Mouse (Mus musculus) lung, postnatal 0 days (tissue): Measurements from ENCODE around the gene Rasgef1a. TPM values are rescaled to one million over a fixed set of nuclear protein-coding genes. Genes with fewer than 3 reads are reported as not detected.
A peak's percentile ranks its signal among the peaks of the same experiment; 100 is the strongest.

Experiments
- ATAC-seq: fragments of 200-750 bp; cut with Nextera tagmentation; 2 replicates; pipeline ENCODE4 v1.8.0; 2017; ENCODE audit warnings: moderate library complexity
- DNase-seq: peaks from one replicate; pipeline ENCODE4 v3.0.0-alpha.2; 2016; ENCODE audit warnings: low spot score
- H3K27ac ChIP-seq: fragments of 300-500 bp; sonication (generic); 2 replicates; pipeline ENCODE4 v1.5.1; 2014; ENCODE audit warnings: antibody characterized with exemption, mild to moderate bottlenecking, low read length, mixed read lengths
- H3K27me3 ChIP-seq: fragments of 300-500 bp; sonication (generic); replicated peaks from 2 replicates; pipeline ENCODE4 v1.6.1; 2014; ENCODE audit warnings: low read length, mixed read lengths; ENCODE audit not compliant: insufficient read depth
- H3K36me3 ChIP-seq: fragments of 300-500 bp; sonication (generic); 2 replicates; pipeline ENCODE4 v1.6.1; 2014; ENCODE audit warnings: low read length, mixed read lengths; ENCODE audit not compliant: insufficient read depth
- H3K4me1 ChIP-seq: fragments of 300-500 bp; sonication (generic); 2 replicates; pipeline ENCODE4 v1.6.1; 2014; ENCODE audit warnings: antibody characterized with exemption, low read depth, low read length, mixed read lengths; ENCODE audit not compliant: insufficient read depth
- H3K4me2 ChIP-seq: fragments of 300-500 bp; sonication (generic); replicated peaks from 2 replicates; pipeline ENCODE4 v1.6.1; 2014; ENCODE audit warnings: low read depth, mild to moderate bottlenecking, low read length, moderate library complexity, mixed read lengths
- H3K4me3 ChIP-seq: fragments of 300-500 bp; sonication (generic); 2 replicates; pipeline ENCODE4 v1.5.1; 2014; ENCODE audit warnings: low read depth, low read length
- H3K9ac ChIP-seq: fragments of 300-500 bp; sonication (generic); replicated peaks from 2 replicates; pipeline ENCODE4 v1.6.1; 2014; ENCODE audit warnings: low read depth, mild to moderate bottlenecking
- H3K9me3 ChIP-seq: fragments of 300-500 bp; sonication (generic); 2 replicates; pipeline ENCODE4 v1.6.1; 2016; ENCODE audit warnings: low read length, mixed read lengths
- CTCF ChIP-seq: IDR thresholded peaks from 2 replicates; pipeline ENCODE4 v1.5.1; 2016; ENCODE audit warnings: antibody characterized with exemption, mild to moderate bottlenecking
- EP300 ChIP-seq: IDR thresholded peaks from 2 replicates; pipeline ENCODE4 v1.6.1; 2016; ENCODE audit warnings: antibody characterized with exemption, mild to moderate bottlenecking, control low read depth
- WGBS: fragments of 180-500 bp; shearing (Covaris S2); extraction: QIAGEN DNeasy Blood & Tissue Kit; methylation state at CpG from one replicate; pipeline ENCODE4 v1.1.7; 2014; 5-methylcytosine and 5-hydroxymethylcytosine counted together
- polyA plus RNA-seq: library from polyadenylated mRNA; unstranded; fragments of >200 nt; fragmentation: Nextera tagmentation; extraction: Ambion mirVana; gene quantifications from 2 replicates; pipeline ENCODE4 v1.2.1, GENCODE M21; 2015

Gene Rasgef1a
- polyA plus RNA-seq, 1 experiment from 2014 or later, result 26.3 TPM

DNA sequence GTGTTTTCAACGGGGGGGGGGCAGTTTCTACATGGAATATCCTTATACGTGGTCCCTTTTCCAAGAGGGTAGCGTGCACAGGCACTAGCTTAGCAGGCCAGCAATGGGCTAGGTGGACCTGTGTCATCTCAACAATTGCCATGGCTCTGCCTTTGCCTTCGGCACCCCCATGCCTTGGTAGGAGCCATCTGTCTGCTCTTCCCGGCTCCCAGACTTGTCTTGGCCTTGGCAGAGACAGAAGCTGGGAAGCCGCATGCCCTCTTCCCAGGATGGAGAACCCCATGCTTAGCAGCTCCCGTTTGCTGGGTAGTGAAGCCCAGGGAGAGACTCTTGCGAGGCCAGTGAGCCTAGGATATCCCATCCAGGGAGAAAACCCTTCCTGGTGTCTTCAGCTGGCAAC lies 73.4 kb downstream of the Rasgef1a start:
- H3K4me1 ChIP-seq, result no peaks in the 10 kb centered on the region
- DNase-seq (no peak), ATAC-seq (no peak)
- no peak overlapping the region for H3K27ac ChIP-seq
- 85% methylated on average over 8 of the region's 8 CpGs for WGBS
- H3K9me3 ChIP-seq, result no peaks in the 10 kb centered on the region
- TF ChIP-seq CTCF, result no peak
- TF ChIP-seq EP300, result no peak
- no peaks in the 10 kb centered on the region for H3K27me3 ChIP-seq
- H3K4me2 ChIP-seq, result no peak overlapping the region
- peaks cover 19% of the 10 kb centered on the region for H3K36me3 ChIP-seq
- H3K9ac ChIP-seq, result no peak overlapping the region
- H3K4me3 ChIP-seq, result no peak overlapping the region

DNA sequence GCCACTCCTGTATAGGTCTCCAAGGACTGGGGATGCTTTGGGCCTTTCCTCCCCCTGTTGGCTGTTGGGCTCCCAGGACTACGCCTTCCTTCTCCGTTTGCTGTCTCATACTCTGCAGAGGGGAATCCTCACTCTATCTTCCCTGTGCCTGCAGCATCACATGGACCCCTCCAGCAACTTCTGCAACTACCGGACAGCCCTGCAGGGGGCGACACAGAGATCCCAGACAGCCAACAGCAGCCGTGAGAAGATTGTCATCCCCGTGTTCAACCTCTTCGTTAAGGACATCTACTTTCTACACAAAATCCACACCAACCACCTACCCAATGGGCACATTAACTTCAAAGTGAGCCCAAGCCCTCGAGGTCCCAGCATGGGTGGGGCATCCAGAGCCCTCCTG lies 76.7 kb downstream of the Rasgef1a start:
- WGBS, result 62% methylated on average over 8 of the region's 8 CpGs
- Histone ChIP-seq H3K4me1 (no peaks in the 10 kb centered on the region), H3K36me3 (peaks cover 19% of the 10 kb centered on the region; the same call in 1 of the 2 replicates), H3K27ac (no peak overlapping the region), H3K9me3 (no peaks in the 10 kb centered on the region), H3K27me3 (no peaks in the 10 kb centered on the region), H3K4me2 (no peak overlapping the region), H3K9ac (no peak overlapping the region), H3K4me3 (no peak overlapping the region)
- DNase-seq, result no peak
- ATAC-seq, result no peak
- TF ChIP-seq EP300 (no peak), CTCF (peak; percentile 63)

DNA sequence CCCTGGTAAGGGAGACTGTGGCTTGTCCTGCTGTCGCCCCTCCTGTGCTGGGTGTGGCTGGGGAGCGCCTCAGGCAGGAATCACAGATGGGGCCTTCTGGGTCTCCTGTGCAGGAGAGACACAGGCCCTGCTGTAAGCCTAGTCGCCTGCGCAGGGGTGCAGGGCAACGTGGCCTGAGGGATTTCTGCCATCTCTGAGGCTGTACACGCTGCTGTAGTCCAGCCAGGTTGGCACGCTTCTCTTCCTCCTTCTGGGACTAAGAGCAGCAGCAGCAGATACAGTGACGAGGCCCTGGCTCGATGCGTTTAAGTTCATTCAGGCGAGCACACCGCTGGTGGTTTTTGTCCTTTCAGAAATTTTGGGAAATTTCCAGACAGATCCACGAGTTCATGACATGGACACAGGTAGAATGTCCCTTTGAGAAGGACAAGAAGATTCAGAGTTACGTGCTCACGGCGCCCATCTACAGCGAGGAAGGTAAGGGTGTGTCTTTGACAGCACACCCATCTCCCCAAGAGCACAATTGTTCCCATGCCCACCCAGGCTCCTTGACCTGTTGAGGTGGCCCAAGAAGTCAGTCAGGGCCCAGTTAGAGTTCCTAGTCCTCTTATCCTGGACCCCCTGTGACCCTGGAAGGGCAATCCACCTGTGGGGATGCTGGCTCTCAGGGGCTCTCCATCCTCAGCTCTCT lies 77.7 kb downstream of the Rasgef1a start:
- Histone ChIP-seq H3K27me3 (no peaks in the 10 kb centered on the region), H3K36me3 (peaks cover 19% of the 10 kb centered on the region; the same call in 1 of the 2 replicates), H3K9ac (no peak overlapping the region), H3K4me1 (no peaks in the 10 kb centered on the region), H3K4me2 (no peak overlapping the region), H3K27ac (no peak overlapping the region), H3K9me3 (no peaks in the 10 kb centered on the region), H3K4me3 (no peak overlapping the region)
- DNase-seq, result no peak
- TF ChIP-seq EP300, result no peak
- no peak for TF ChIP-seq CTCF
- WGBS, result 85% methylated on average over 17 of the region's 17 CpGs
- no peak for ATAC-seq

GRCm38 (mm10) chr6:118090827-118091226 lies 79.6 kb downstream of the Rasgef1a start:
- DNase-seq, result no peak
- Histone ChIP-seq H3K4me2 (no peak overlapping the region), H3K4me1 (no peaks in the 10 kb centered on the region), H3K9ac (no peak overlapping the region), H3K27me3 (no peaks in the 10 kb centered on the region), H3K36me3 (peaks cover 19% of the 10 kb centered on the region; the same call in 1 of the 2 replicates), H3K4me3 (no peak overlapping the region), H3K9me3 (no peaks in the 10 kb centered on the region), H3K27ac (no peak overlapping the region)
- ATAC-seq, result no peak
- 61% methylated on average over 9 of the region's 9 CpGs for WGBS
- TF ChIP-seq EP300, result no peak
- no peak for TF ChIP-seq CTCF

DNA sequence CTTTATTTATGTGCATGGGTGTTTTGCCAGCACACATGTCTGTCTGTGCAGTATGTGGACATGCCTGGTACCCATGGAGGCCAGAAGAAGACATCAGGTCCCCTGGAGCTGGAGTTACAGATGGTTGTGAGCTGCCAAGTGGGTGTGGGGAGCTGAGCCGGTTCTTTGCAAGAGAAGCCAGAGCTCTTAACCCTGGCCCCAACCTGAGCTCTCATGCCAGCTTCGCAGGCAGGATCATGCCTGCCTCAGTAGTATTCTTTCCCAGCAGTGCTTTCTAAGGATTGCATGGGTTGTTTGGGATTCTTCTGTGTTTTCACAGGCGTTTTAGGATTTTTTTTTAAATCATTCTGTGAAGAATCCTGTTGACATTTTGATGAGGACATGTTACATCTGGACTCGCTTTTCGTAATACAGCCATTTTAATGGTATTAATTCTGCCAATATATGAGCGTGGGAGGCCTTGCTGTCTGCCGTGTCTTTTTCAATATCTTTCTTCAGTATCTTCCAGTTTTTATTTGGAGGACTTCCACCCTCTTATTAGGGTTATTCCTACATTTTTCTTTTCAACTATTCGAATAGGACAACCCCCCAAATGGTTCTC lies 86.6 kb downstream of the Rasgef1a start:
- H3K4me1 ChIP-seq, result no peaks in the 10 kb centered on the region
- H3K27ac ChIP-seq, result no peak overlapping the region
- H3K36me3 ChIP-seq, result no peaks in the 10 kb centered on the region
- H3K9ac ChIP-seq, result no peak overlapping the region
- DNase-seq (peak; percentile 74), ATAC-seq (peak; percentile 41)
- no peak overlapping the region for H3K4me2 ChIP-seq
- H3K27me3 ChIP-seq, result no peaks in the 10 kb centered on the region
- 61% methylated on average over 8 of the region's 8 CpGs for WGBS
- no peaks in the 10 kb centered on the region for H3K9me3 ChIP-seq
- H3K4me3 ChIP-seq, result no peak overlapping the region
- TF ChIP-seq EP300, result 0 out of 2 replicates have a peak, but pooled peaks have one; percentile 17
- no peak for TF ChIP-seq CTCF

DNA sequence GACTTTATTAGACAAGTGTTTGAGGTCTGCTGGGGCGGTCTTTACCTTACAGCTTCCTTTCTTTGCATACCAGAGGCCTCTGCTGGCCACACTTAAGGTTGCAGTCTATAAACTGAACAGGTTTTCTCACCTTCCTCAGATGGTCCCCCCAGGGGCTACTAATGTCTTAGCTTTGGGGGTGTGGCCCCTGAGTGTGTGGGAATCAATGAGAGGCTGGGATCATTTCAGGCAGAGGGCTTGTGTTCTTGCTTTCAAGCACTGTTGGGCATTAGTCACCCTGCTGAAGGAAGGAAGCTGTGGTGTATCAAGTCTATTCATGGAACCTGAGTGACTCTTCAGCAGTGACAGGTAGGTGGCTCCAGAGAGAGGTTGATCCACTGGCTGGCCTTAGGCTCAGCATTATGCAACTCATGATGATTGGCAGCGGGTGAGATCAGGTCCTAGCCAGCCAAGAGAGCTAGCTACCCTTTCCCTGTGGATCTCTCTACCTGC lies 88.1 kb downstream of the Rasgef1a start:
- peak; percentile 69 for DNase-seq
- peak; percentile 89 for ATAC-seq

More for the DNA sequence above, 88.1 kb downstream of the Rasgef1a start:
- Histone ChIP-seq H3K4me2 (no peak overlapping the region), H3K36me3 (no peaks in the 10 kb centered on the region), H3K27ac (no peak overlapping the region), H3K27me3 (no peaks in the 10 kb centered on the region), H3K4me3 (no peak overlapping the region), H3K4me1 (no peaks in the 10 kb centered on the region), H3K9ac (no peak overlapping the region), H3K9me3 (no peaks in the 10 kb centered on the region)
- TF ChIP-seq EP300 (no peak), CTCF (peak; percentile 67)
- 34% methylated on average over 2 of the region's 2 CpGs for WGBS
